Mouse (Mus musculus) embryo, embryonic 10 days (tissue): ENCODE results near the gene Dusp22.
A peak's percentile ranks its signal among the peaks of the same experiment; 100 is the strongest.

Source experiments
- DNase-seq: peaks from one replicate; pipeline ENCODE4 v3.0.0-alpha.2; 2015; ENCODE audit warnings: low spot score

Dusp22 gene

GRCm38 (mm10) chr13:30750461-30751303 is 90.9 kb downstream of the Dusp22 start:
- peak; percentile 66 for DNase-seq

GRCm38 (mm10) chr13:30751304-30751580 is 91.4 kb downstream of the Dusp22 start:
- DNase-seq = no peak

- no peak for DNase-seq
Observed at GRCm38 (mm10) chr13:30752581-30753187, 92.9 kb downstream of the Dusp22 start.

GRCm38 (mm10) chr13:30753441-30753840 is 93.6 kb downstream of the Dusp22 start:
- no peak for DNase-seq

GRCm38 (mm10) chr13:30754066-30754465 is 94.3 kb downstream of the Dusp22 start:
- no peak for DNase-seq

GRCm38 (mm10) chr13:30754825-30755476 is 95.2 kb downstream of the Dusp22 start:
- DNase-seq = no peak

GRCm38 (mm10) chr13:30755577-30755976 is 95.8 kb downstream of the Dusp22 start:
- DNase-seq = no peak

GRCm38 (mm10) chr13:30755998-30756639 is 96.3 kb downstream of the Dusp22 start:
- DNase-seq = no peak

GRCm38 (mm10) chr13:30757264-30757900 is 97.6 kb downstream of the Dusp22 start:
- no peak for DNase-seq

GRCm38 (mm10) chr13:30758789-30759381 is 99.1 kb downstream of the Dusp22 start:
- DNase-seq = no peak

GRCm38 (mm10) chr13:30760374-30761090 is 100.7 kb downstream of the Dusp22 start:
- DNase-seq = no peak
